Mouse (Mus musculus) left cerebral cortex, adult 18-20 months (tissue): ENCODE results near the gene Clec11a. TPM values are rescaled to one million over a fixed set of nuclear protein-coding genes. Genes with fewer than 3 reads are reported as not detected.

Experiments
- DNase-seq, 2 experiments: peaks; one replicate each; pipeline ENCODE4 v3.0.0; 2021 to 2022; ENCODE audit warnings: low spot score in 2 of 2, mixed read lengths in 1 of 2
- total RNA-seq, 2 experiments: library from RNA; stranded (reverse); gene quantifications; 2 replicates each; pipeline ENCODE4 v1.2.3; 2021

The Clec11a gene
- total RNA-seq, 2 experiments from 2014 or later: 3.4 to 3.7 TPM

- DNase-seq: no peak
Measured at GRCm38 (mm10) chr7:44280959-44281358, 25.7 kb downstream of the Clec11a start.

GRCm38 (mm10) chr7:44277250-44277622 lies 29.5 kb downstream of the Clec11a start:
- DNase-seq: peak; percentile 66 to 80

- DNase-seq: no peak
Measured at GRCm38 (mm10) chr7:44276461-44277249, 30.0 kb downstream of the Clec11a start.

GRCm38 (mm10) chr7:44275546-44275945 lies 31.2 kb downstream of the Clec11a start:
- no peak for DNase-seq

GRCm38 (mm10) chr7:44274096-44274495 lies 32.6 kb downstream of the Clec11a start:
- DNase-seq: no peak

GRCm38 (mm10) chr7:44273446-44273845 lies 33.3 kb downstream of the Clec11a start:
- DNase-seq: no peak

GRCm38 (mm10) chr7:44272546-44272945 lies 34.2 kb downstream of the Clec11a start:
- no peak for DNase-seq

GRCm38 (mm10) chr7:44271309-44271708 lies 35.4 kb downstream of the Clec11a start:
- no peak for DNase-seq

- DNase-seq: no peak
Measured at GRCm38 (mm10) chr7:44269397-44269796, 37.3 kb downstream of the Clec11a start.

GRCm38 (mm10) chr7:44268117-44268516 lies 38.6 kb downstream of the Clec11a start:
- DNase-seq: no peak

- peak; percentile 96 to 99 for DNase-seq
Measured at GRCm38 (mm10) chr7:44262791-44263643, 43.7 kb downstream of the Clec11a start.

GRCm38 (mm10) chr7:44261147-44261546 lies 45.6 kb downstream of the Clec11a start, which contains the start of gene Gm15517:
Gm15517 (plus strand) TSS chr7:44261447.
- no peak for DNase-seq

GRCm38 (mm10) chr7:44260410-44260809 lies 46.3 kb downstream of the Clec11a start:
- DNase-seq: no peak

GRCm38 (mm10) chr7:44257278-44257677 lies 49.4 kb downstream of the Clec11a start, which contains the start of gene Acp4:
Acp4 (minus strand) TSS chr7:44257378.
- DNase-seq: no peak

- no peak for DNase-seq
Measured at GRCm38 (mm10) chr7:44254930-44255329, 51.8 kb downstream of the Clec11a start.

- no peak for DNase-seq
Measured at GRCm38 (mm10) chr7:44253023-44253616, 53.6 kb downstream of the Clec11a start.

Other genes with a start within 250 kb of the Clec11a start
- gene Klk1b21, start 204.6 kb downstream of the Clec11a start, total RNA-seq: not detected
- not detected for gene Klk1b22, start 194.2 kb downstream of the Clec11a start, total RNA-seq
- gene Klk1b16, start 170.1 kb downstream of the Clec11a start, total RNA-seq: not detected
- gene Klk1b24, start 118.7 kb downstream of the Clec11a start, total RNA-seq: not detected
- gene Klk1b3, start 108.7 kb downstream of the Clec11a start, total RNA-seq: not detected
- gene Klk1b4, start 99.5 kb downstream of the Clec11a start, total RNA-seq: not detected
- gene Klk1b5, start 91.0 kb downstream of the Clec11a start, total RNA-seq: not detected
- gene Klk1, start 81.5 kb downstream of the Clec11a start, total RNA-seq: not detected
- gene Gm36864, start 70.7 kb downstream of the Clec11a start, total RNA-seq: not detected
- gene 1700028J19Rik, start 60.2 kb downstream of the Clec11a start, total RNA-seq: 1 to 10 TPM; 1.1 to 1.2 TPM
- 10 to 100 TPM; 68.6 to 71.1 TPM for gene 2410002F23Rik, start 60.2 kb downstream of the Clec11a start, total RNA-seq
- gene Acp4, start 49.5 kb downstream of the Clec11a start, total RNA-seq: not detected
- not detected for gene Gm15517, start 45.5 kb downstream of the Clec11a start, total RNA-seq
- 100 to 1,000 TPM; 519 to 589 TPM for gene Shank1, start 3.4 kb upstream of the Clec11a start, total RNA-seq
- 10 to 100 TPM; 56.6 to 66.2 TPM for gene Syt3, start 77.2 kb upstream of the Clec11a start, total RNA-seq
- gene 1700008O03Rik, start 78.9 kb upstream of the Clec11a start, total RNA-seq: 1 to 10 TPM in 1 of 2 experiments, under 1 TPM in 1; 0.98 to 2.7 TPM
- gene Lrrc4b, start 122.1 kb upstream of the Clec11a start, total RNA-seq: 100 to 1,000 TPM; 284 to 289 TPM
- 1 to 10 TPM; 5.0 to 5.6 TPM for gene Aspdh, start 158.5 kb upstream of the Clec11a start, total RNA-seq
- gene Josd2, start 161.1 kb upstream of the Clec11a start, total RNA-seq: 10 to 100 TPM; 76.7 to 77.9 TPM
- gene Emc10, start 189.6 kb upstream of the Clec11a start, total RNA-seq: 100 to 1,000 TPM; 206 to 210 TPM
- gene Fam71e1, start 189.7 kb upstream of the Clec11a start, total RNA-seq: 10 to 100 TPM; 15.1 to 15.5 TPM
- gene Mybpc2, start 217.8 kb upstream of the Clec11a start, total RNA-seq: under 1 TPM; 0.12 to 0.28 TPM
- under 1 TPM; 0.12 to 0.21 TPM for gene Spib, start 225.2 kb upstream of the Clec11a start, total RNA-seq
- 10 to 100 TPM in 1 of 2 experiments, 1 to 10 TPM in 1; 9.7 to 10.8 TPM for gene Pold1, start 241.9 kb upstream of the Clec11a start, total RNA-seq
- 10 to 100 TPM; 75.2 to 85.6 TPM for gene Nr1h2, start 247.0 kb upstream of the Clec11a start, total RNA-seq